Mouse (Mus musculus) spleen, postnatal 14 days (tissue): ENCODE measurements around the gene Gm10591.
"Not testable (repeated sequence)": the region's sequence is repeated elsewhere in the genome, so short reads cannot be mapped to it uniquely, and the experiment has no call there.

Source experiments
- DNase-seq, 2 experiments: peaks; one replicate each; pipeline ENCODE4 v3.0.0; 2021 to 2022; ENCODE audit warnings: low spot score in 2 of 2

The Gm10591 gene

DNA sequence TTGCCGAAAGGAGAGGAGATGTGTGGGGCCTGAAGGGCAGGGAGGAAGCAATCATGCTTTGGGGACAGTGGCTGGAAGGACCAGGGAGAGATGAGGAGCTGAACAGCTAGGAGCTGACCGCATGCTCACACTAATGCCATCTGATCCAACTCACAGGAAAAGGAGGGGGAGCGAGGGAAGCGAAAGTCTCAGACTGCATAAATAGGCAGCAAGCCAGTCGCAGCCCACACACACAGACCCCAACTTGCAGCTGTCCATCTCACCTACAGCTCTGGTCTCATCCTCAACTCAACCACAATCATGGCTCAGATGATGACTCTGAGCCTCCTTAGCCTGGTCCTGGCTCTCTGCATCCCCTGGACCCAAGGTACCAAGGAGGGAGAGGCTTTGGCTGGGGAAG is at the start of gene Gm10591:
Gene Gm10591, plus strand, starts transcription at position 301 of the 400 bp plus-strand sequence.
- DNase-seq: not testable (repeated sequence)

DNA sequence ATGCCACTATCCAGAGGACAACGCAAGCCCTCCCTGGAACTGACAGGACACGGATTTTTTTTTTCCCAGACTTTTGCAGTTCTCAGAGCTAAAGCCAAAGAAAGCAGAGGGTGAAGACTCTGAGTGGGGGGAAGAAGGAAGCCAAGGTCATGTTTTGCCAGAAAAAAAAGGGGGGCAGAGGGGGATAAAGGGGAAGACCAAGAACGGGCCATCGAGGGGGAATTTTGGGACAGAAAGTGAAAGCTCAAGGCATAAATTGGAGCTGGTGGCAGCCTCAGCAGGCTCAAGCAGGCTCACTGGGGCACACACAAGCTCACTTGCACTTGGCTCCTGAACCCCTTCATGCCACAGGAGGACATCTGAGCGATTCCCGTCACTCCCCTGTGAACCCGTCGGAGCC is 17.4 kb downstream of the Gm10591 start, which contains the start of gene Gm2564:
Gene Gm2564, plus strand, starts transcription at position 301 of the 400 bp plus-strand sequence.
- DNase-seq: not testable (repeated sequence)

DNA sequence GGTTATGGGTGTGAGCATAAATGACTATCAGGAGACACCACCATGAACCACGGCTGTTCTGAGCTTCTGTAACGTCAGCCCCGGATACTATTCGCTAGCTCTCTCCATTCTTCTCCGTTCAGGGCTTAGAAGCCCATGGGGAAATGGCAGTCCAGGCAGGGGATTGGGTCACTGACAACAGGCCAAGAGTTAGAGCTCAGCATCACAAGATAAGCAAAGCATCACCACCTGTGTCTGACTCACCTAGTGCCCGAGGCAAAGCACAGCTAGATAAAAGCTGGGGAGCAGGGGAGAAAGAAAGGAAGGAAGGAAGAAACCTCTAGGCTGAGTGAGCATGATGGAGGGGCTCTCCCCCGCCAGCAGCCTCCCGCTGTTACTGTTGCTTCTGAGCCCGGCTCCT is 43.0 kb downstream of the Gm10591 start, which contains the start of gene Ccl27b:
Gene Ccl27b, plus strand, starts transcription at position 301 of the 400 bp plus-strand sequence.
- DNase-seq: not testable (repeated sequence)

DNA sequence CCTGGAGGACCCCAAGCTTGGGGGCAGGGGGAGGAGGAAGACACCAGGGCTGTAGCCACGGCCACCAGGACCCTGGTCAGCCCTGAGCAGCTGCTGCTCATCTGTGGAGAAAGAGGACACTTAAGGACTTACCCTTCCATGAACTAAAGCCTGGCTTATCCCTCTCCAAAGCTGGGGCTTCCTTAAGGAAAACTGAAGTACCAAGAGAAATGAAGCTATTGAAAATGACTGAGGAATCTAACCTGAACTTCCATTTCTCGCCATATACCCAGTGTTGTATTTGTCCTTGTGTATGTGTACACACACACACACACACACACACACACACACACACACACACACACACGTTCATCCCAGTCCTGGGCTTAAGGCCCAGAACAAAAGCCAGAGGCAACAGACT is 49.8 kb downstream of the Gm10591 start, which contains the start of gene Il11ra2:
Gene Il11ra2, minus strand, starts transcription at position 101 of the 400 bp plus-strand sequence.
- DNase-seq: not testable (repeated sequence)
